Mouse (Mus musculus): ENCODE results near the gene Sfr1.

Sfr1 gene

DNA sequence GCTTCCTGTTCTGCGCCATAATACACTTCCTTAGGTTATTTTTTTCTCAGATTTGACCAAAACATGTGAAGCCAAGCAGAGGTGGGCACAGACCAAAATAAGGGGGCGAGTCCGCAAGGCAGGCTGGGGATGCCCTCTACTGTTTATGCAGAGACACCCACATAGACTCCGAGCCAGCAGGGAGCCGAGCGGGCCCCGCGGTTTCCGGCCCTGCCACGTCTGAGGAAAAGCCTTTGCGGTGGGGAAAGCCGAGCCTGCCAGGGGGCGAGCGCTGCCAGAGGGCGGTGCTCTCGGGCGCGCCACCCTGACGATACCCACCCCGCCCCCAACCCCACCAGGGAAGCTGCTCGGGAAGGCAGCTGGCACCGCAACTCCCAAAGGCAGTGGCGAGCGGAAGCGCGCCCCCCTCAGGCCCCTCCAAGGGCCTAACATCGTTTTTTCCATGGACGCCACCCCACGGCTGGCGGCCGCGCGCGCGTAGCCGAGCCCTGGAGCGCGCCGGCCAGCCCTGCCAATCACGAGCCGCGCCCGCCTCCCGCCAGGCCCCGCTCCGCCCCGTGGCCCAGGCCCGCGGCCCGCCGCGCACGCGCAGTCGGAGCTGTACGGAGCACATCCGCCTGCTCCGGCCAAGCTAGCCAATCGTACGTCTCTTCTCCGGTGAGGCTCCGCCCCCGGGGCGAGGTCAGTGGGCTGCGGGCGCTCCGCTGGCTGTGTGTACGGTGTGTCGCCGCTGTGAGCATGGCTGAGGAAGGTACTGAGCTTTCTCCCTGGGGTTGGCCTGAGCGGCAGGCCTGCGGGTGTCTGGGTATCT, at the start of gene Sfr1:
Gene Sfr1 (plus strand): TSS at position 612 of the 811 bp plus-strand sequence.
- DNase-seq (ENCODE audit: low spot score): peak; percentile 98

DNA sequence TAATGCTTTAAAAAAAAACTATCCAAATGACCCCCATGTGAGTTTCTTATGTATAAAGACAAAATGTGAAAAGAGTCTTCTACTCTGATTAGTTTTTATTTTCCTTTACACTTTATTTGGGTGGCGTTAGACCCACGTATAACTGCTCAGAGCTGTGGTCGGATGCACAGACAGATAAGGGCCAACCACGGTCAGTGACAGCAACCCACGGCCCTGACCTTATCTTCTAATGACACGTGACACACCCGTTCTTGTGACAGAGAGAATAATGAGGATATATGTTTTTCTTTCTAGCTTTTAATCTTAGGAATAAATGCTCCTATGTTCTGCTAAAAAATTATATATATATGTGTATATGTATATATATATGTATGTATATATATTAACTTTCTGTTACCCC, 41.9 kb upstream of the Sfr1 start:
- no peak for DNase-seq (ENCODE audit: low spot score)

DNA sequence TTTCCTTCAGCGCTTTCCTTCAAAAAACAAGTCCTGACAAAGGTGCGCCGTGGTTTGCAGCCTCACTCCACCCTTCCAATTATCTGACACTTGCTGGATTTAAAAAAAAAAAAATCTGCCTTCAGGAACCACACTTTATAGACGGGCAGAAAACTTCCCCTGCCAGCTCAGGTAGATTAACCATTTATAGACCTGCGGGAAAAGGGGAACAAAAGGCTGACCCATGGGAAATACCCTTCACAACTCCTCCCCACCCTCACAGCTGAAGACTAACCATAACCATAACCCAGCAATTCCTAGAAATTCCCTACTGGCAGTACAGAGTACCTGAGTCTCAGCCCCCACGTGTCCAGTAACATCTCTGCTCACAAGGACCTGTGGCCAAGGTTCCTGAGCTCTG, 39.5 kb upstream of the Sfr1 start, which contains the start of gene Col17a1:
Gene Col17a1 (minus strand): TSS at position 101 of the 400 bp plus-strand sequence.
- DNase-seq (ENCODE audit: low spot score): no peak

DNA sequence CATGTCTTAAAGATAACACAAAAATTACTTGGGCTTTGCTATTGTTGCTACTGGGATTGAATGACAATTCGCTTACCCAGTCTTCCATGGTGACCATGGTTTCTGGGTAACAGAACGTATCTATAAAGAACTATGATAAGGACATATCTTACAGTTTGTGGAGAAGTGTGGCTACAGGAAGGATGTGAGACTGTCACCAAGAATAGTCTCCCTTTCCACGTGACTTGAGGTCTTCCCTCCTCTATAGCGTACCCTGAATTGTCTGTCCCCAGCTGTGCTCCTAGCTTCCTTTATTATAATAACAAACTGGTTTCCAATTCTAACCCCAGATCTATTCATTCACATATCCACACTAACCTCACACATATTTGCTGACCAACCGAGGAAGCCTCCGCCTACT, 35.8 kb upstream of the Sfr1 start:
- no peak for DNase-seq (ENCODE audit: low spot score)

DNA sequence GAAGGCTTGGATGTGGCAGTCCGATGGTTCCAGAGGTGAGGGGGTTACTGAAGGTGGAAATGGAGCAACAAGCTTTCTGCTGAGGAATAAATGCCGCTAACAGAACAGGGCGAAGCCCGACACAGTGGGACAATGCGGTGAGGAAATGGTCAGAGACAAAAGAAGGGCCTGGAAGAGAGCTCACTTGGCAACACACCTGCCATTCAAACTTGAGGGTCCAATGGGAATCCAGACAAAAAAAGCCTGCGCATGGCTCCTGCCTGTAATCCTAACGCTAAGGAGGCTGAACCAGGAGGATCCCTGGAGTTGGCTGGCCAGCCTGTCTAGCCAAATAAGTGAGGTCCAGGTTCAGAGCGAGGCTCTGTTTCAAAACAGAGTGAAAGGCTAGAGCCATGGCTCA, 35.1 kb upstream of the Sfr1 start:
- no peak for DNase-seq (ENCODE audit: low spot score)

DNA sequence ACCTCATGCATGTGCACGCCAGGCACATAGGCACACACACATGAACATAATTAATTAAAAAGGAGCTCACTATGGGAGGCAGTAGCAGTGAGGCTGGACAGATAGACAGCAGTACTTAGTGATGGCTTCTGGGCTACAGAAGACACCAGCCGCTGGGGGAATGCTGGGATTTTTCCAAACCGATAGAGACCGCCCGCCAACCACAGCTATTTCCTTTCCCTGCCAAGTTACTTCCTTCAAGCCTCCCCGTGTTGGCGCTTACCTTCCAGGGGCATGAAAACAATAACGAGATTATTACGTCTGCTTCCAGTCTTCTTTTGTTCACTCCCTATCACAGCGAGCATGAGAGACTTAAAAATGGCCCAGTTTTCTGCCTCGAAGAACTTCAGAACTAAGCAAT, 34.4 kb upstream of the Sfr1 start:
- no peak for DNase-seq (ENCODE audit: low spot score)

DNA sequence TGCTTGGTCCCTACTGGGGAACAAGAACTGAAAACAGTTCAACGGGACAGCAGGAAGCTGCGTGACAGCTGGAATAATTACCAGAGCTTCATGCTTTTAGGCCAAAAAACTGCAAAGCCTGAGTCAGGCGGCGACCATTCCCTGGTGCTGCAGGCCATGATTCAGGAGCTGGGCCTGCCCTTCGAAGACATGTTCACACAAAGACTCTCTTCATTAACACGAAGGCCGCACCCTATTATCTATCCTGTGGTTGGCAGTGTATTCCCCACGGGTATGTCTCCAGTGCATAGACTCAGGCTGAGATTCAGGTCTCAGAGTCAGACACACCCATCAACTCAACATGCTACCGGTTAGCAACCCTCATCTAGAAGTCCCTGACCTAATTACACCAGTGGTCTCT, 33.2 kb upstream of the Sfr1 start:
- DNase-seq (ENCODE audit: low spot score): peak; percentile 10

DNA sequence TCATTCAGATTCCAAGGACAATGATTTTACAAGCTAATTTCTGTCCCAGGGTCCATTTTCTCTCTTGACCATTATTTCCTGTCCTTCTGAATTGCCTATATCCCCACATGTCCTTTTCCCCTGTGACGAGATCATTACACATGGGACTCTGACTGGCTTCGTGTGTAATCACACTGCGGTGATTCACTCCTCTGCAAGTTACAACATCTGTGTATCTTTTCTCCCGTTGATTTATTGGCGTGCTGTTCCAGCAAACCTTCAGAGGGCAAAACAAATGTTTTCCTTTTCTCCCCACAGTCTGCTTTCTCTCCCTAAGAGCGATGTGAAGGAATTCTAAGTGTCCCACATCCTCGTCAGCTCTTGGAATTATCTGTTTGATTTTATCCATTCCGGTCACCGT, 31.7 kb upstream of the Sfr1 start:
- peak; percentile 76 for DNase-seq (ENCODE audit: low spot score)

DNA sequence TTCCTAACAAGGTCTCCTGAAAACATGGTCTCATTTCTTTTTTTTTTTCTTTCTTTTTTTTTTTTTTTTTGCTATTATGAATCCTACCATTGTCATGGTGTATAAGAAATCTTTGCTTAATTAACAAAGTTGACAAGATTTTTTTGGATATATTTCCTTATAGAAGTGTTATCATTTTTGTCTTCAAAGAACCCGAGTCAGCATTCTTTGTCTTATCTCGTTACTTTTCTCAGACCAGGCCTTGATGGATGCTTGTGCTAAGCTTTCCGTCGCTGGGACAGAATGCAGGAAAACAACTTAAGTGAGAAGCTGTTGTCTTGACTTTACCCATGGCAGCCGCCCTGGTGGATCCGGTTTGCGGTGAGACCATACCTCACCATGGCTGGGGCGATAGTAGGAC, 31.0 kb upstream of the Sfr1 start:
- DNase-seq (ENCODE audit: low spot score): no peak

DNA sequence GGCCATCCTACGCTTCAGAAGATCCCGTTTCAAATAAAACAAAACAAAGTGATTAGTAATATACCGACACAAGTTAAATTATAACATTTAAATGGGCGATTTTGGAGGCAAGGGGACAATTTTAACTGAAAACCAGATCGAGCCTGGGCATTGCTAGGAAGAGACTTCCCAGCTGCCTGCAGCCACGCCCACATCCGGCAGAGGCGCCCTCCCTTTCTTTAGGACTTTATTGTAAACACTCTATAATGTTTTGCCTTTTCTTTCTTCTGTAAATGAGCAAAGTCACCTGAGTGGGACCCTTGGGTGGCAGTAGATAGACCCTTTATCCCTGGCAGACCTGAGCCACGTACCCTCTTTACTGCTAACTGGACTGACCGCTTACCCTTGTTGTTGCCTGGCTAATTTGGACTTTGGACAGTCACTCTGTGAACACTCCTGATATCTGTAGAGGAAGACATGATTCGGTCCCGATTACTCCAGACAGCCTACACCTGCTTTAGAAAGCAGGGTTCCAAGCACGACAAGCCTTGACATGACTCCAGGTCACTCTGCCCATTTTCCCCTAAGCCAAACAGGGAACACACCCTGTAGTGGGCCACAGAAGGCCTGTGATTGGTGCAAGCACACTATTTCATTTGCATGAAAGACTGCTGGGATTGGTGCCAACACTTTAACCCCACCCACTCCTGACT, 26.3 kb upstream of the Sfr1 start:
- DNase-seq (ENCODE audit: low spot score): no peak

DNA sequence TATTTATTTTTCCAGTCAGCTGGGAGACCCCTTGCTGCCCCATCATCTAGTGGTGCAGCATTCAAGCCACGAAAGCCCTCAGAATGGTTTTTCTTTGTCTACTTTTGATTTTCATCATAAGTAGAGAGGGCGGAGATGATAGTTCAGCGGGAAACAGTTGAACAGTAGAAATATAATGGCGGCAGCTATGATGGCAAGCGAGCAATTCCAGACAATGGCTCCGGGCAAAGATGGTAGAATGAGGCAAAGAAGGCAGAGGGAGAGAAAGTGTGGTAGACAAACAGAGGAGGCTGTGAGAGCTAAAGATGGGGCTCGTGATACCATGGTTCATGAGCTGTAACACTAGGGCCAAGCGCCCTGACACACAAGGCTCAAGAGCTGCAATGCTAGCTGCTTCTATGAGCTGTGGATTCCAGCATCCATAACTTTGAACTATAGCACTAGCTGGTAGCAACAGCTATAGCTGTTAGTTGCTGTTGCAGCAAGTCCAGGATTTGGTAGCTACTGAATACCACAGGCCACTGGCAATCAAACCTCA, 25.6 kb upstream of the Sfr1 start:
- DNase-seq (ENCODE audit: low spot score): no peak

DNA sequence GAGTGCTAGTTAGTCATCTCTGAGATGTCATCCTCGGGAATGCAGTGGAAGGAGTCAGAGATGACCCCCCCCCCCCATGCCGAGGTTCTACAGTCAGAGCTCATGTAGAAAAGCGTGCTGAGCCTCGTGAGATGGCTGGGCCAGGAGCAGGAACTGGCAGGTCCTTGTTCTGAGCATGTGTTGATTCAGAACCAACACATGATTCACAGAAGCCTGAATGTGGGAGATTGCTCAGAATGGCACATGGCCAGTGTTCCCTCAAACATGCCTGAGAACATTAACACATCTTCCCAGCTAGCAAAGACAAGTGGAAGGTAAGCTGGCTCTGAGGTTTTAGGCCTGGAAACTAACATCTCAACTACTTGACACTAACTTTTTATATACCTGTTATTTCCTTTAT, 21.1 kb upstream of the Sfr1 start:
- DNase-seq (ENCODE audit: low spot score): no peak

DNA sequence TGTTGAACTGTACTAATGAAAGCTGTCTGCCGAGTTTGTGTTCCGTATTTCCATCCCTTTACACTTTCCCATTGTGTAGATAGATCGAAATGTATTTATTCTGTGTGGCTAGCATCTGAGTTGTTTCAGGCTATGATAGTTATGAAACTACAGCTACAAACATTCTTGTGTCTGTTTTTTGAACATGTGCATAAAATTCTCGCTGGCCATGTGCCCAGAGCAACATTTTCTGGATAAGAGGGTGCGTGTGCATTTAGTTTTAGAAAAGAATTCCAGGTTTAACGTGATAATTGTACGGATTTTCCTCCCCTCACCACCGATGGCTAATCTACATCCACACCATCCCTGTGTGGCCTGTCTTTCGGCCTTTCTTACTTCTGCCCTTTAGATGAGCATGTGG, 18.0 kb upstream of the Sfr1 start:
- no peak for DNase-seq (ENCODE audit: low spot score)

DNA sequence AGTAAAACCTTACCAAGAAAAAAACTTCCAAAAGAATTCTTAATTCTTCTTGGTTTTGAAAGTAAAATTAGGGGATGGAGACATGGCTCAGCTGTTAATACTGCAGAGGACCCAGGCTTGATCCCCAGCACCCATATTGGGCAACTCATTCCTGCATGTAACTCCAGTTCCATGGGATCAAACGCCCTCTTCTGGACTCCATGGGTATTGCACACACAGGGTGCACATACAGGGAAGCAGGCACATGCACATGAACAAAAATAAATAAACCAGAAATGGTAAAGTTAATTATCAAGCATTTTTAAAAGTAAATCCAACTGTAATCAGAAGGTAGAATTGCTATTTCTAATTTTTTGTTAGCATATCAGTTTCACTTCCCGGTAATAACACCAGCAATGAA, 15.3 kb upstream of the Sfr1 start:
- DNase-seq (ENCODE audit: low spot score): no peak

DNA sequence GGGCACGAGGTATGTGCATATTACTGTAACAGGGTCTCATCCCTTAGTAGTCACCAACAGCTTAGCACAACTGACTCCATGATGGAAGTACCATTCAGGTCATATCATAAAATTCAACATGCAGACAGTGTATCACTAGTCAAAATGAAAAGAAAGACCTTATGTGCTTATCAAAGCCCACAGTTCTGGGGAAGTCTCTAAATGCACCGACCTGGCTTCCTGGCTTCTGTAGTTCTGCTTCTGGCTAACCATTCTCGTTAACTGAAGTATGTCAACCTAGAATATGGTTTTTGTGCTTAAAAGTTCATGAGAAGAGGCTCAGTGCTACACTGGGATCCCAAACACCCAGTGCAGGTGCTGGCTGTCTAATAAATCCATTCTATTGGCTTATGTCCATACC, 12.3 kb upstream of the Sfr1 start:
- no peak for DNase-seq (ENCODE audit: low spot score)

DNA sequence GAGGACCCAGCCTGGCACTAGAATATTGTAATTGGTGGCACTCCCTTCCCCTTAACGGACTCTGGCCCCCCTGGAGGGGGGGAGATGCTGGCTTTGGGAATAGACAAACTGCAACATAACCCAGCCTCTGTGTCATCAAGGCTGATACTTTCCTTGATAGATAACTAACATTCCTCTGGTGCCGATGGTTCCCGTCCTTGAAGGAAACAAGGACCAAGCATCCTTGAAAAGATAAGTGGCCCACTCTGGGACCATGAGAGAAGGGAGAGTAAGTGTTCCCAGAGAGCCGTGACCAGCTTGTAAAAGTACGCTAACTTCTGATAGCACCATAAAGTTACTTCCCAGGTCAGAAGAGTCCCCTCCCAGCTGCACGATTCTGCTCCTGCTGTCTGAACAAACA, 9.0 kb upstream of the Sfr1 start:
- no peak for DNase-seq (ENCODE audit: low spot score)

DNA sequence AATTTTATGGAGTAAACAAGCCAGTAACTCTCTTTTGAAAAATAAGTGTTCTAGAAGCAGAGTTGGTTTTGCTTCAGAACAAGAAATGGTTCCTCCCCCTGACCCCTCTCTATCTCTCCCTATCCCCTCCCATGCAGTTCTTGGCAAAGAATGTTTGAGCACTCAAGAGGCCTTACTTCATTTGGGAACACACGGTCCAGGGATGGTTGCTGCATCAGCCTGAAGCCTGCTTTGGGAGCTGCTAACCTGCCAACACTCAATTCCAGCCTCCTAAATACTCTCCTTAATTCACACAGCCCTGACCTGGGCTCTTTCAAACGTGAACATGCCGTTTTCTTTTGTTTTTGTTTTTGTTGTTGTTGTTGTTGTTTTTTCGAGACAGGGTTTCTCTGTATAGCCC, 6.6 kb upstream of the Sfr1 start:
- DNase-seq (ENCODE audit: low spot score): no peak

DNA sequence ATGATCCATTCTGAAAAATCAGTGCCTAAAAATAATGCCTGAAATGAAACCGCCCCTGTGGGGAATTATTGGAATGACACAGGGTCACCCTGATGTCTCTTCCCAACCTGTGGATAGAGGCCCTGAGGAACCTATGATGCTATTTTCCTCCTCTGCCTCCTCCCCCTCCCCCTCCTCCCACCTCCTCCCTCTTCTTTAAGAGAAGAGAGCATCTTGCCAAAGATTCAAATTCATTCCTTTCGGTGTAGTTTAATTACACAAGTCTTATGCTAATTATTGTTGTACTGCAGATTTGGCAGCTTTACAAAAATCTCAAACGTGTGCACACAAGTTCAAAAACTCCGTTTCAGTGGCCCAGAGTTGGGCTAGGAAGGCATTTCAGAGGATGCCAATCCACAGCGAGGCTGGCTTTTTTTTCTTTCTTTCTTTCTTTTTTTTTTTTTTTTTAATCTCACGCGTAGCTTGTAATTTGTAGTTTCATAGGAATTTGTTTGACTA, 5.8 kb upstream of the Sfr1 start:
- no peak for DNase-seq (ENCODE audit: low spot score)

DNA sequence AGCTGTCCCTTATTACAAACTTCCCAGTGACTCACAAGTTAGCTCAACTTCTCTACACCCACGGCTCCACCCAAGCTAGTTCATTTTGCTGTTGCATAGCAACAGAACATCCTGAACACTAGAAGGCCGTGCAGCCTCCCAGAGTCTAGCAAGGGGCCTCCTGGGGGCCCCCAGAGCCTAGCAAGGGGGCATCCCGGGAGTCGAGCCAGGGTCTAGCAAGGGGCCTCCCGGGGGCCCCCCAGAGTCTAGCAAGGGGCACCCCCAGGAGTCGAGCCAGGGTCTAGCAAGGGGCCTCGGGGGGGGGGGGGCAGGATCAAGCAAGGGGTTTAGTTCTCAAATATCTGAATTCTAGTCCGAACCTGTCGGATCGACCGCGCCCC, 801 bp upstream of the Sfr1 start:
- DNase-seq (ENCODE audit: low spot score): peak; percentile 85

DNA sequence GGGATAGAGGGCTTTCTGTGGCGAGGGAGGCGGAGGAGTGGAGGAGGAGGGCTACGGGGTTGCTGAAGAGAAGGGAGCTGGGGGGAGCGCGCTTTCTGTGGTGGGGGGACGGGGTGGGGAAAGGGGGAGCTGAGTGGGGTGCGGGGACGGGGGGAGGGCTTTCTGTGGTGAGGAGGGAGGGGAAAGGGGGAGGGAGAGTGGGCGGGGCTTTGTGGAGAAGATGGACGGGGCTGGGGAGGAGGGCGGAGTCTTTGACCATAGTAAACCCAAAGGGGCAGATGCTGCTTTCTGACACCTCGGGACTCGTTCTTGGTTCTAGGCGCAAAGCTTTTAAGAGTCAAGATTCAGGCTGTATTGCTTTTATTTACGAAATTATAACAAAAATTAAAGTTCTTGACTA, 449 bp downstream of the Sfr1 start:
- peak; percentile 79 for DNase-seq (ENCODE audit: low spot score)

DNA sequence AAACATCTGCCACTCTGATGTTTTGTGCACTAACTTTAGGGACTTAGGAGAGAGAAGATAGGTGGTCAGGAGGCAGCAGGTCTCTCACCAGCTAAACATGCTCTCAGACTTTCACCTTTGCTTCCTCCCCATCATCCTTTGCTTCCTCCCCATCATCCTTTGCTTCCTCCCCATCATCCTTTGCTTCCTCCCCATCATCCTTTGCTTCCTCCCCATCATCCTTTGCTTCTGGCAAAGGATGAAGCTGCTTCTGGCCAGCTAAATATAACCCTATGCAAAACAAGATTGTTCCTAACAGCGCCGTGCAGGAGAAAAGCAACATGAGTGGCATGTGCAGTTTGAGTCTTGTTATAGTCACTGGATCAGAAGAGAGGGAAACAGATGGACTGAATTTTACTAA, 15.6 kb downstream of the Sfr1 start:
- no peak for DNase-seq (ENCODE audit: low spot score)

DNA sequence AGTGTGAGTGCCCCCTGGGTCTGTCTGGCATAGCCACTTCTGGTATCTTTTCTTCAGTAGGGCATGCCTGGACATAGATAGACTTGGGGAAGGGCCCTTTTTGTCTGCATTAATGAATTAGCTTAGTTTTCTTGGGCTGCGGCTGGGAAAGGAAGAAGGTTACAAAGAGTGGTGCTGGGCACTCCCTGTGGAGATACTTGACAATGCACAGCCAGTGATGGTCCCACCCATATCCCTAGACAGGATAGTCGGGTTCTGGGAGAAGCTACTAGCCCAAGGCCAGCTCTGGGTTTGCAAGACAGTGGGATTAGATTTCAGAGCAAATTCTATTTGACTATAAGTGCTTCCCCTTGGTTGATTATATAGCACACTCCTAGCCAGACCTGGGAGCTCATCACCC, 17.5 kb downstream of the Sfr1 start:
- DNase-seq (ENCODE audit: low spot score): no peak

DNA sequence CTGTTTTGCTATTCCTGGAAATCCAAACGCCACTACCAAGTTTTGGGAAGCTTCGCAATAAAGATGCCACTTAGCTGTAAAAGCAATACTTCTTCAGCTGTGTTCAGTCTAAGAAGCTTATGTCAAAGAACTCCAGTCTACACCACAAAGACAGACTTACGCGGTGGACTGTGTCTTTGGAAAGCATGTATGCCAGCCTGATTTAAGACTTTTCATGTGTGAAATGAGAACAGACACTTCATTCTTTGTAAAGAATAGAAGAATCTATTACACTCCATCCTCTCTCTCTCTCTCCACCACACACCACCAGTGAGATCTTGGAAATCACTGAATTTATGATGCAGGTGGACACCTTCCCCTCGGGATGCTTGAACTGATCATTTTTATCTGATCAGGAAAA, 18.9 kb downstream of the Sfr1 start:
- DNase-seq (ENCODE audit: low spot score): no peak
